Mouse (Mus musculus) layer of hippocampus, adult 11-12 months (tissue): ENCODE results near the gene Ank.

Experiments used
- DNase-seq: peaks from one replicate; pipeline ENCODE4 v3.0.0; 2022; ENCODE audit warnings: low spot score

Ank gene

DNA sequence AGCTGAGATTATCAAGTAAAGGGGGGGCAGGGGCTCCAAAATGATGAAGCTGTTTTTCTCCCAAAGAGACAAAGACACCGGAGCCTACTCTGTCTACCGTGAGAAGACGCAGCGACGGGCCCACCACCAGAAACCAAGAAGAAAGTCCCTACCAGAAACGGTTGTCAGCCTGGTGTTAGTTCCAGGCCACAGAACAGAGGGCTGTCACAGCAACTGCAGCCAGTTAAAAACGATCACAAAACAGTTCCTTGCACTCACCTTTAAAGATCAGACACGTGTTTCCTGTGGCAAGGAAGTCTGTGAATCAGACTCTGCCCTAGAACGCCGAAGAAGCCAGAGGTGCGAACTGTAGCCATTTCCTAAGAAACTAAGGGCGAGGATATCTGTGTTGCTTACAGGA, 174.7 kb downstream of the Ank start:
- no peak for DNase-seq

DNA sequence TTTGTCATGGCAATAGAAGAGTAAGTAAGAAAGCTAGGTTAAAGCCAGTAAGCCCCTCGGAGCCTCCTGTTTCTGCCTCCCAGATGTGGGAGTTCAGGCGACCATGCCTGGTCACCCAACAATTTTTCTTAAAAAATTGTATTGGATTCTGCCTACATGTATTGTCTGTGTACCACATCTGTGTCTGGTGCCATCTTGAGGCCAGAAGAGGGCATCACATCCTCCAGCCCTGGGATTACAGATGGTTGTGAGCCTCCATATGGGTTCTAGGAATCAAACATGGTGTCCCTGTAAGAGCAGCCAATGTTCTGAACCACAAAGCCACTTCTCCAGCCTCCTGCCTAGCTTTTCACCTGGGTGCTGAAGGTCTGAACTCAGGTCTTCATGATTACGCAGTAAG, 176.4 kb downstream of the Ank start:
- peak; percentile 62 for DNase-seq
